Mouse (Mus musculus): ENCODE results near the gene Ffar1. TPM values are rescaled to one million over a fixed set of nuclear protein-coding genes. Genes with fewer than 3 reads are reported as not detected.

Gene Ffar1
- polyA plus RNA-seq (2012; ENCODE audit: low replicate concordance) = 15.4 and 23.8 TPM in 2 replicates

DNA sequence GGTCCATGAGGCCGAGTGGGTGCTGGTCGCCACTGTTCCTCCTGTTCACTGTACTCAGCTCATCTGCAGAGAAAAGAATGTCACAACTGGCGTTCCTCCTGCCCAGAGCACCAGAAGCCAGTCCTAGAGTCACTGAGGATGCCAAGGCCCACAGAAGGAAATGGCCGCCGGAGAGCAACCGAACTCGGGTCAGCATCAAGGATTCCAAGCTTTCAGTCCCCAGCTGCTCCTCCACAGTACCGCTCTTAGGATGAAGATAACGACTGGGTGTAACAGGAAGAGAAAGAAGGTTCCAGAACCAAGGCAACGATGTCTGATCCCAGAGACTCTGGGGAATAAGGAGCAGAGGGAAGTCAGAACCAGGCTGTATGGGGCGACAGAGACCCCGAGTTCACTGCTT is at the start of gene Ffar1:
Gene Ffar1, minus strand, starts transcription at position 101 of the 400 bp plus-strand sequence.

GRCm38 (mm10) chr7:30880176-30880575 is 18.8 kb upstream of the Ffar1 start, which contains the start of gene Cd22:
Cd22 (minus strand) TSS chr7:30880342.

DNA sequence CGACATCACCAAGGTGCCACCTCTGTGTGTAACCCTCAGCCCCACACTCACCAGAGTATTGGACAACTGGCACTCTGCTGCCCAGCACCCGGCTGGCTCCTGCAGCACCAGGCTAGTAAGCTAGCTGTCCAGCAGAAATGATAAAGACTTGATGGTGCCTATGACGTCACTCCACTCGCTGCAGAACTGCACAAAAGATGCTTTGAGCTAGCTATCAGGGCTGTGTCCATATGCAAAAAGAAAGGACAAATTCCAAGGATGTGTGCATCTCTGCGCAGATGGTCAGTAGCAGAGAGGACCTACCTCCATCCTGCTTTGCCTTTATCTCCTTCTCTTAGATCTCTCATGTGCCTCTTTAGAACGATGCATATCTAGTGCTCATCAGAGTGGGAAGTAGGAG is 5.3 kb downstream of the Ffar1 start, which contains the start of gene Ffar3:
Gene Ffar3, minus strand, starts transcription at position 101 of the 400 bp plus-strand sequence.

DNA sequence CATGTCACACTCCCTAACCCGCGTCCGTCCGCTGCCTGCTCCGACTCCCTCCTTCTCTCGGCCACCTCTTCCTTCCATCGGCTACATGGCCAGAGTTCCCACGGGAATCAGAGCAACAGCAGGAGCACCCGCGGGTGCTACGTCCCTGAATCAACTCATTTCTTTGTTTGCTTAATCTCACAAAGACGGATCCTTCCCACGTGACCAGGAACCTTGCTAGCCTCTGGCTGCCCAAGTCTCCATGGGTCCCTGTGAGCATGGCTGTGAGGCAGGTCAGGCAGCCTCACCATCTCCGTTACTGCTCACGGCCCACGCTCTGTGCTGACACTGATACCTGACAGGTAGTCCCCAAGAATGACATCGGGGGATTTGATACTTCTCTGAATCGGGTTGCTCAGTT is 37.7 kb downstream of the Ffar1 start, which contains the start of gene Ffar2:
Gene Ffar2, minus strand, starts transcription at position 101 of the 400 bp plus-strand sequence.

Other genes starting within 250 kb of the Ffar1 start
- 0.25 and 0.83 TPM in 2 replicates for gene Upk1a, start 248.7 kb downstream of the Ffar1 start, polyA plus RNA-seq (2012; ENCODE audit: low replicate concordance)
- gene Cox6b1, start 235.4 kb downstream of the Ffar1 start, polyA plus RNA-seq (2012; ENCODE audit: low replicate concordance) = 31.5 and 104 TPM in 2 replicates
- not detected in 2 replicates for gene Etv2, start 225.7 kb downstream of the Ffar1 start, polyA plus RNA-seq (2012; ENCODE audit: low replicate concordance)
- gene Rbm42, start 211.2 kb downstream of the Ffar1 start, polyA plus RNA-seq (2012; ENCODE audit: low replicate concordance) = 174 and 373 TPM in 2 replicates
- gene Haus5, start 196.6 kb downstream of the Ffar1 start, polyA plus RNA-seq (2012; ENCODE audit: low replicate concordance) = 4.2 and 16.9 TPM in 2 replicates
- not detected in 2 replicates for gene Pmis2, start 190.0 kb downstream of the Ffar1 start, polyA plus RNA-seq (2012; ENCODE audit: low replicate concordance)
- gene 2200002J24Rik, start 162.6 kb downstream of the Ffar1 start, polyA plus RNA-seq (2012; ENCODE audit: low replicate concordance) = not detected in 2 replicates
- 0.21 and 0.42 TPM in 2 replicates for gene Atp4a, start 149.4 kb downstream of the Ffar1 start, polyA plus RNA-seq (2012; ENCODE audit: low replicate concordance)
- gene Tmem147, start 132.0 kb downstream of the Ffar1 start, polyA plus RNA-seq (2012; ENCODE audit: low replicate concordance) = 45.8 and 81.6 TPM in 2 replicates
- 0.08 TPM in 1 of 2 replicates, not detected in the other for gene Gapdhs, start 117.9 kb downstream of the Ffar1 start, polyA plus RNA-seq (2012; ENCODE audit: low replicate concordance)
- gene Sbsn, start 110.1 kb downstream of the Ffar1 start, polyA plus RNA-seq (2012; ENCODE audit: low replicate concordance) = 0.57 and 0.62 TPM in 2 replicates
- gene Dmkn, start 97.8 kb downstream of the Ffar1 start, polyA plus RNA-seq (2012; ENCODE audit: low replicate concordance) = not detected in 2 replicates
- not detected in 2 replicates for gene Krtdap, start 73.7 kb downstream of the Ffar1 start, polyA plus RNA-seq (2012; ENCODE audit: low replicate concordance)
- gene Ffar2, start 37.8 kb downstream of the Ffar1 start, polyA plus RNA-seq (2012; ENCODE audit: low replicate concordance) = 14.6 and 29.3 TPM in 2 replicates
- gene Ffar3, start 5.4 kb downstream of the Ffar1 start, polyA plus RNA-seq (2012; ENCODE audit: low replicate concordance) = 0.22 and 0.35 TPM in 2 replicates
- gene Cd22, start 18.8 kb upstream of the Ffar1 start, polyA plus RNA-seq (2012; ENCODE audit: low replicate concordance) = 64.8 and 456 TPM in 2 replicates
- gene Mag, start 53.3 kb upstream of the Ffar1 start, polyA plus RNA-seq (2012; ENCODE audit: low replicate concordance) = 2.7 and 3.1 TPM in 2 replicates
- not detected in 2 replicates for gene Hamp2, start 63.1 kb upstream of the Ffar1 start, polyA plus RNA-seq (2012; ENCODE audit: low replicate concordance)
- gene Hamp, start 82.5 kb upstream of the Ffar1 start, polyA plus RNA-seq (2012; ENCODE audit: low replicate concordance) = not detected in 2 replicates
- 151 and 188 TPM in 2 replicates for gene Usf2, start 95.2 kb upstream of the Ffar1 start, polyA plus RNA-seq (2012; ENCODE audit: low replicate concordance)
- 4.8 and 9.2 TPM in 2 replicates for gene Lsr, start 111.9 kb upstream of the Ffar1 start, polyA plus RNA-seq (2012; ENCODE audit: low replicate concordance)
- 0.07 and 0.18 TPM in 2 replicates for gene Fam187b, start 112.2 kb upstream of the Ffar1 start, polyA plus RNA-seq (2012; ENCODE audit: low replicate concordance)
- 668 and 903 TPM in 2 replicates for gene Fxyd5, start 180.9 kb upstream of the Ffar1 start, polyA plus RNA-seq (2012; ENCODE audit: low replicate concordance)
- gene Fxyd7, start 189.9 kb upstream of the Ffar1 start, polyA plus RNA-seq (2012; ENCODE audit: low replicate concordance) = 1.7 and 2.9 TPM in 2 replicates
- 8.0 and 11.6 TPM in 2 replicates for gene Fxyd1, start 195.6 kb upstream of the Ffar1 start, polyA plus RNA-seq (2012; ENCODE audit: low replicate concordance)
- gene Lgi4, start 197.8 kb upstream of the Ffar1 start, polyA plus RNA-seq (2012; ENCODE audit: low replicate concordance) = 0.08 and 0.24 TPM in 2 replicates
- not detected in 2 replicates for gene Fxyd3, start 215.1 kb upstream of the Ffar1 start, polyA plus RNA-seq (2012; ENCODE audit: low replicate concordance)

Data from hematopoietic multipotent progenitor cell, adult 10-12 weeks (in vitro differentiated cells).